Mouse (Mus musculus) inflammation-experienced regulatory T-cells, adult 6 months (primary cell): ENCODE data around the gene Htr7. TPM values are rescaled to one million over a fixed set of nuclear protein-coding genes. Genes with fewer than 3 reads are reported as not detected.

ENCODE experiments used
- ATAC-seq: one replicate; pipeline ENCODE4 v1.8.0; 2017
- polyA plus RNA-seq, 3 experiments: library from polyadenylated mRNA; unstranded; fragments of 100-300 nt; shearing (Covaris generic); gene quantifications; one replicate each; pipeline ENCODE4 v1.2.1; 2017

Gene Htr7
- not detected for polyA plus RNA-seq

DNA sequence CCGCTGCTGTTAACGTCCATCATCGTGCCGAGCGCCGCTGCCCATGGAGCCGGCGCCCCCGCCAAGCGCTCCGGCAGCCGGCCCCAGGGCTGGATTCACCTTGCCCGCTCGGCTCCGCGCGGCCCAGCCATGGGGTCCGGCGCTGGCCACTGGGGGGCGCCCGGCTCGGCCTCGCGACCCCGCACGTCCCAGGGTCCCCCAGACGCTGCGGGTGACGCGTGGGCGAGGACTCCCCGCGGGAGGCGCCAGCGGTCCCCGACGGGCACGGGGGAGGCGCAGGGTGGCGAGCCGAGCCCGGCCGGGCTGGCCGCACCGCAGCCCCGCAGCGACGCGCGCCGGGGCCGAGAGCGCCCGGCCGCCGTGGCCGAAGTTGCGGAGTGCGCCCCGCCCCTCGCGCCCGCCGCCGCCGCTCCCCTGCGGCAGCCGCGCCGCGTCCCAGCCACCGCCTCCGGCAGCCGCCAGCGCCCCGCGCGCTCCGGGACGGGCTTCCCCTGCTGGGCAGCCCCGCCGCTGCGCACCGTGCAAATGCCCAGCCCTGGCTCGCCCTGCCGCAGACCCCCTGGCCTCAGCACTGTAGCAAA, at the start of gene Htr7:
TSS of gene Htr7 (minus strand) at position 277 of the 581 bp plus-strand sequence.
- no peak for ATAC-seq

- no peak for ATAC-seq
Measured at GRCm38 (mm10) chr19:36103909-36104308, 46.6 kb upstream of the Htr7 start.

DNA sequence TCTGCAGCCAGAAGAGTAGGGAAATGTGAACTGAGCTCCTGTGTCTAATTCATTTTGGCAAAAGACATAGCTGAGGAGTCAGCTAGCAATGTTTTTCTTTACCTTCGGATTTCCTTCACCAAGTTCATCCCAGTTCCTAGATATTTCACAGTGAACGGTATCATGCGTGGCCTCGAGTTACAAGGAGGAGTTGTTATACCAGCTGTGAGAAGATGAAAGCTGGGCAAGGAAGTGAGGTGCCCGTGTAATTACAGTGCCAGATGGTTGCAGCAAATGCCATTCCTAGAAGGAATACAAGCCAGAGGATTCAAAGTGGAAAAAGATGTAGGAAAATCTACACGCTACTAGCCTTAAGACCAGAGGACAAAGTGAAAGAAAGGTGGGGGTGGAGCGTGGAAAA, 41.6 kb upstream of the Htr7 start:
- no peak for ATAC-seq

GRCm38 (mm10) chr19:36098265-36098664, 41.0 kb upstream of the Htr7 start:
- no peak for ATAC-seq

DNA sequence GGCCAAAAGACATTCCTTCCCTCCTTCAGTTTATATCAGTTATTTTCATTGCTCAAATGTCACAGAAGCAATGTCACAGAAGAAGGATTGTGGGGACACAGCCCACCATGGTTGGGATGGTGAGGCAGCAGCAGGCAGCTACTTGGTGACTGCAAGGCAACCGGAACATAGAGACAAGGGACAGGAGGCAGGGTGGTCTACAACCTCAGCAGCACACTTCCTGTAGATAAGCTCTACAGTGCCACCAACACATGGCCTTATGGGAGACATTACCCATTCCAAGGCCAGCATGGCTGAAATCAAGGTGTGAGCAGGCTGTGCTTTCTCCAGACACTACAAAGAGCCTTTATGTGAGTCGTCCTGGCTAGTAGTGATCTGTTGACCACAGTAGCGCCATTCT, 39.9 kb upstream of the Htr7 start:
- ATAC-seq = no peak

- no peak for ATAC-seq
Measured at GRCm38 (mm10) chr19:36090781-36091180, 33.5 kb upstream of the Htr7 start.

GRCm38 (mm10) chr19:36083262-36084225, 26.2 kb upstream of the Htr7 start, which contains the start of gene Rpp30:
Gene Rpp30, plus strand, starts transcription at chr19:36083716.
- ATAC-seq = peak; percentile 93

DNA sequence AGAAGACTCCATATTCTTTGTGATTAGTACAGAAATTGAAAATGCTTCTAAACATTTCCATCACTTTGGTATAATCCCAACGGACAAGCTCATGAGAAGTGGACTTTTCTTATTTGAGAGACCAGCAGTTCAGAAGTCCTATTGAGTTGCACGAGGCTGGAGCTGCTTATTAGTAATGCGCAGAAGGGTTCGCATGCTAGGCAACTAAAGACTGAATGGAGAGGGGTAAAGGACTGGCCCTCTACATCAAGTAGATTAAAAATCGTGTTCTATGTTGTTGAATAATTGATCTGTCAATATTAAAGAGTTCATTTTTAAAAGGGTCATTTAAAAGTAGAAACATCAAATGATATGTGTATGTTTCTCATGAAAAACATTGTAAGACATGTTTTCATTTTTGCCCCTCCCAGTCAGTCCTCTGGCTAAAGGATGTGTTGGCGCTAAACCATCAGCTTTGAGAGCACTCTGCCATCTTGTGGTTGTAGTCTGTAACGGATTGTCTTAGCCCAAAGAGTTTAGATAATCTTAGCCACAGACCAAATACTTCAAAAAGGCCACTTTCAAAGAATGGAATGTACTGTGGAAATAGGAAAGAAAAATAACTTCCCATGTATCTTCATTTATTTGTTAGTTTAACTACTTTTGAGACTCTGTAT, 25.4 kb upstream of the Htr7 start:
- ATAC-seq = peak; percentile 77

- no peak for ATAC-seq
Measured at GRCm38 (mm10) chr19:36062801-36063529, 5.7 kb upstream of the Htr7 start.

- ATAC-seq = no peak
Measured at GRCm38 (mm10) chr19:36056502-36057221, 645 bp downstream of the Htr7 start.

DNA sequence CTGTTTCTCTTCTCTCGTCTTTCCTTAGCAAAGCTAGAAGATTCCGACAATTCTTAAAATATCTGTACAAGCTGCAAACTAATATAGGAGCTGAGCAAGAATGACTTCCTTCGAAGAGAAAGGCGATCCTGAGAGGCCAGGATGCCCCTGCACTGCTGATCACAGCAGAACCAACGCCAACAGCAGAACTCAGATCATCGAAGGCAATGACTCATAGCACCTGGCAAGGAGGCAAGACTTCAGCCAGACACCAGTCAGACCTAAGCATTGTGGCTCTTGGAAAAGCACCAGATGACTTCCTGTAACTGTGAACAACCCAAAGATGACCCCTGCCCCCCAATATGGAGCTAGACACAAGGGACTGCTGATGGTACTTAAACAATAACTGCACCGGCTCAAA, 11.3 kb downstream of the Htr7 start:
- no peak for ATAC-seq

GRCm38 (mm10) chr19:36014836-36015235, 42.5 kb downstream of the Htr7 start:
- ATAC-seq = no peak

DNA sequence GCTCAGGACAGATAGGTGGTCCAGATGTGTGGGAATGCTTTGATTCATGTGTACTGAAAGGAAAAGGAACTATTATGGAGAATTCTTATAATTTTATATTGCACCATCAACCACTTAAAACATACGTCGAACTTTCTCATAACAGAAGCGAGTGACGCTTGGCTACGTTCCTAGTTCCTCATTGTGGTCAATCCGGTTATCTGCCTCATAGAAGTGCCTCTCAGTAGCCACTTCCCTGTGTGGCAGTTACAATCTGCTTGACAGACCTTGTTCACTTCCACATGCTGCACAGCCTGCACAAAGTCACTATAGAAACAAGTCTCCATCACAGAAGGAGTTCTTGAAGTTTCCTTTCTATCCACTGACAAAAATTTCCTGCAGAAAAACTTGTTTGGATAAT, 51.0 kb downstream of the Htr7 start:
- ATAC-seq = no peak

- no peak for ATAC-seq
Measured at GRCm38 (mm10) chr19:36004961-36005360, 52.3 kb downstream of the Htr7 start.

GRCm38 (mm10) chr19:36002476-36003445, 54.5 kb downstream of the Htr7 start:
- ATAC-seq = no peak

- no peak for ATAC-seq
Measured at GRCm38 (mm10) chr19:36001512-36001911, 55.8 kb downstream of the Htr7 start.

DNA sequence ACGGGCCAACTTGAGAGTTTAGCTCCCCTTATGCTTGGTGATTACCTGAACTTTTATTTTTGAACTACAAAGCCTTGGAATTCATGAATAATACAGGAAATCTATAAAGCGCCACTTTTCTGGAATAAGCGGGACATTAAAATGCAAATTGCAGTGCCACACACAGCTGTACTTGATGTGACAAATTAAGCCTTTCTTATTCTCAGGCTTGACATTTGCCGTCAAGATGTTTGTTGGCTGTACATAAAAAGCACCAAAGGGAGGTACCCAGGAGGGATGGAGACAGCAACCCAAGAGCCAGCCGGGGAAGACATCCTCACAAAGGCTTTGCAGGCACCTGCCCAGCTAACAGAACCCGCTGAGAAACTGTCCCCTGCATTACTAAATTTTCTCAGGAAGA, 56.4 kb downstream of the Htr7 start:
- no peak for ATAC-seq

DNA sequence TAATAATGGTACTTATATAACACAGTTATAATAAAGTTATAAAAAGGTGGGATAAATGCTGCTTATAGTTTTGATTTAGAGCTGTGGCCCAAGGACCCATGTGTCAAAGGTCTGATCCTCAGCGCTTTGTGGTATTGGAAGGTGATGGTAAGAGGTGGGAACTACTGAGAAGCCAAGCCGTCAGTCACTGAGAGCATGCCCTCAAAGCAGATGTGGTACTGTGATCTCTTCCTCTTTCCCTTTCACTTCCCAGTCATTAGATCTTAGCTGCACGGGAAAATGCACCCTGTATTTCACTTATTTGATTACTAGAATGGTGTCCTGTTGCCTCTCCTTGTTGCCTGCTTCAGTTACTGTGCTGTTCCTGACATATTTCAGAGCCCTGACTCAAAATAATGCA, 59.9 kb downstream of the Htr7 start:
- no peak for ATAC-seq

- ATAC-seq = no peak
Measured at GRCm38 (mm10) chr19:35987461-35987860, 69.8 kb downstream of the Htr7 start.

DNA sequence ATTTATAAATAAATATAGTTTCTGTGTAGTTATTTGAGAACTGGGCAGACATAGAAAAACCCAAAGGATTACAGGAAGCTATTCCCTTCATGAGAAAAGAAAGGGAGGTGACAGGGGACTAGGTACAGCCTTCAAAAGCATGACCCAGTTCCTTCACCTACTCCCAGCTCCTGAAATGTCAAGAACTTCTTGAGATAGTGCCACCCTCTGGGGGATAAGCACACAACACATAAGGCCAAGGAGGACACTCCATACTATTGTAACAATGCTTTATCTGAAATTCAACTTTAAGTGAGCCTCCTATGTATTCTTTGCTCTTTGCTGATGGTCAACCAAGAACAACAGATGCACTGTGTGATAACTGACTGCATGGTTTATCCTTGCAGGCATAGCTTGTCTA, 82.6 kb downstream of the Htr7 start:
- no peak for ATAC-seq

GRCm38 (mm10) chr19:35957656-35958055, 99.7 kb downstream of the Htr7 start:
- no peak for ATAC-seq
